Mouse (Mus musculus): ENCODE measurements around the gene Nop16.

DNA sequence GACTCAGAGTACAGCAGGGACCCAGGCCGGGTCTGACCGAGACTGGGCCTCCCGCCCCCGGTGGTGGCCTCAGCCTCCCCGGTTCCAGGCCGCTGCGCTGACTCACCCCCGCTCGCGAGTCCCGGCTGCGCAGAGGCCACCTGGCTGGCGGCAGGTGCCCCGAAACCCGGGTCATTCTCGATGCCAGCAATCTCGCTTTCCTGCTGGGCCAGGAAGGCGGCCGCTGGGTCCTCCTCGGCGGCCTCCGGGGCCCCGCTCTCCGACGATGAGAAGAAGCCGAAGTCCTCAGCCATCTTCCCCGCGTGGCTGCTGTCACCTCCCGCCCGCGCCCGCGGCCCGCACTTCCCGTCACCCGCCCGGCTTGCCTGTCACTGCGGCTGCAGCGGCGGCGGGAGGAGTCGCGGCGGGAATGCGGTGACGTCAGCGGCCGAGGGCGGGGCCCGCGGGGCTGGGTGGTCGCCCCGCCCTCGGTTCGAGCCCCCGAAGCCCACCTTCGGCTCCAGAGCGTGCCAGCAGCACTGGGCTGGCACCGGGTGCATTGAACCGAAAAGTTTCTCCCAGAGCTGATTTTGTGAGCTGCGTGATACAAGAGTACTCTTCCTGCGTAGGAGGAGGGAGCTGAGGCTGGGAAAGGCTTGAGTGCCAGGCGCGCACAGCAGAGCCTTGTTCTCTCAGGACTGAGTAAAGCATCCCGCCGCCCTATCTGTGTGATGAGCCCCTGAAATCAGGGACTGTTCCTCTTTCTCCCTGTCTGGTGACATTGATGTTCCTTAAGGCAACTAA is 21.3 kb upstream of the Nop16 start, which contains the start of gene Cltb:
- TF ChIP-seq CTCF (IDR thresholded peaks at IDR 0.05; ENCODE audit: extremely low read depth, insufficient read depth, insufficient read length, insufficient replicate concordance) (no peak), POLR2A (IDR thresholded peaks at IDR 0.05; ENCODE audit: low read depth, low read length) (no peak)
